Mouse (Mus musculus): ENCODE measurements around the gene Ints6l.
"Not testable (repeated sequence)": the region's sequence is repeated elsewhere in the genome, so short reads cannot be mapped to it uniquely, and the experiment has no call there.

Ints6l gene

GRCm38 (mm10) chrX:56474035-56474434, 19.4 kb downstream of the Ints6l start:
- CTCF ChIA-PET = no interaction called here
- POLR2A ChIA-PET = interaction anchor here in 2 of 4 experiments (0.6 kb wide), 2 partner anchors 79 to 499 kb away, joined by 3 read pairs; no protein-coding TSS in a partner anchor

- ChIA-PET POLR2A (no interaction called here), CTCF (interaction anchor here in 1 of 4 experiments (1.2 kb wide), 1 partner anchor 12 kb away, joined by 3 read pairs; no protein-coding TSS in a partner anchor)
These were observed 22.9 kb downstream of the Ints6l start for GRCm38 (mm10) chrX:56477553-56477952.

GRCm38 (mm10) chrX:56481906-56482305, 27.2 kb downstream of the Ints6l start:
- CTCF ChIA-PET = no interaction called here
- POLR2A ChIA-PET = interaction anchor here in 1 of 4 experiments (0.9 kb wide), 1 partner anchor 20 kb away, joined by 4 read pairs; no protein-coding TSS in a partner anchor

GRCm38 (mm10) chrX:56489758-56490157, 35.1 kb downstream of the Ints6l start:
- CTCF ChIA-PET = interaction anchor here (0.5 to 1.9 kb wide), 7 partner anchors 12 to 69 kb away, joined by 3 to 11 read pairs (median 5); no protein-coding TSS in a partner anchor
- POLR2A ChIA-PET = interaction anchor here in 2 of 4 experiments (0.5 to 1.5 kb wide), 2 partner anchors 34 to 84 kb away, joined by 4 read pairs; no protein-coding TSS in a partner anchor

GRCm38 (mm10) chrX:56497241-56497640, 42.6 kb downstream of the Ints6l start:
- CTCF ChIA-PET = no interaction called here

GRCm38 (mm10) chrX:56524442-56524841, 69.8 kb downstream of the Ints6l start, which contains the start of gene Gm10477:
Gene Gm10477 (plus strand): TSS chrX:56524742.
- CTCF ChIA-PET, POLR2A ChIA-PET: not testable (repeated sequence)

More at GRCm38 (mm10) chrX:56497241-56497640, 42.6 kb downstream of the Ints6l start:
- POLR2A ChIA-PET = no interaction called here

- POLR2A ChIA-PET = no interaction called here
These were observed 76.6 kb downstream of the Ints6l start for GRCm38 (mm10) chrX:56531266-56531665.

GRCm38 (mm10) chrX:56537162-56537561, 82.5 kb downstream of the Ints6l start:
- ChIA-PET CTCF (interaction anchor here in 1 of 4 experiments (1.5 kb wide), 1 partner anchor 215 kb away, joined by 6 read pairs; no protein-coding TSS in a partner anchor), POLR2A (no interaction called here)

More at GRCm38 (mm10) chrX:56531266-56531665, 76.6 kb downstream of the Ints6l start:
- CTCF ChIA-PET = interaction anchor here in 2 of 4 experiments (0.6 to 1.4 kb wide), 3 partner anchors 260 to 1392 kb away, joined by 3 read pairs; no protein-coding TSS in a partner anchor

GRCm38 (mm10) chrX:56549506-56549905, 94.8 kb downstream of the Ints6l start, which contains the start of gene Gm648:
Gene Gm648 (minus strand): TSS chrX:56549606.
- CTCF ChIA-PET = interaction anchor here in 1 of 4 experiments (0.6 kb wide), 1 partner anchor 131 kb away, joined by 3 read pairs; no protein-coding TSS in a partner anchor

GRCm38 (mm10) chrX:56553584-56553983, 98.9 kb downstream of the Ints6l start:
- POLR2A ChIA-PET = no interaction called here
- CTCF ChIA-PET = no interaction called here

More at GRCm38 (mm10) chrX:56549506-56549905, 94.8 kb downstream of the Ints6l start, which contains the start of gene Gm648:
- POLR2A ChIA-PET = no interaction called here
